Mouse (Mus musculus): ENCODE results near the gene Pla2g6.

The Pla2g6 gene

GRCm38 (mm10) chr15:79328058-79328938 is at the start of gene Pla2g6:
TSS of gene Pla2g6 (minus strand) at chr15:79328390.
- DNase-seq (ENCODE audit: low read depth) = peak; percentile 98

GRCm38 (mm10) chr15:79377681-79378080 is 49.5 kb upstream of the Pla2g6 start:
- peak; percentile 68 for DNase-seq (ENCODE audit: low read depth)

GRCm38 (mm10) chr15:79374760-79375159 is 46.6 kb upstream of the Pla2g6 start:
- no peak for DNase-seq (ENCODE audit: low read depth)

- no peak for DNase-seq (ENCODE audit: low read depth)
Measured at GRCm38 (mm10) chr15:79370281-79370843, 42.2 kb upstream of the Pla2g6 start.

- no peak for DNase-seq (ENCODE audit: low read depth)
Measured at GRCm38 (mm10) chr15:79369452-79370280, 41.5 kb upstream of the Pla2g6 start.

GRCm38 (mm10) chr15:79368861-79369440 is 40.8 kb upstream of the Pla2g6 start:
- DNase-seq (ENCODE audit: low read depth) = no peak

- no peak for DNase-seq (ENCODE audit: low read depth)
Measured at GRCm38 (mm10) chr15:79368313-79368811, 40.2 kb upstream of the Pla2g6 start.

GRCm38 (mm10) chr15:79366402-79366801 is 38.2 kb upstream of the Pla2g6 start:
- DNase-seq (ENCODE audit: low read depth) = no peak

GRCm38 (mm10) chr15:79365068-79365467 is 36.9 kb upstream of the Pla2g6 start:
- no peak for DNase-seq (ENCODE audit: low read depth)

GRCm38 (mm10) chr15:79364120-79364519 is 35.9 kb upstream of the Pla2g6 start:
- no peak for DNase-seq (ENCODE audit: low read depth)

GRCm38 (mm10) chr15:79361023-79361422 is 32.8 kb upstream of the Pla2g6 start:
- no peak for DNase-seq (ENCODE audit: low read depth)

GRCm38 (mm10) chr15:79360371-79360770 is 32.2 kb upstream of the Pla2g6 start:
- DNase-seq (ENCODE audit: low read depth) = no peak

GRCm38 (mm10) chr15:79359954-79360353 is 31.8 kb upstream of the Pla2g6 start:
- DNase-seq (ENCODE audit: low read depth) = no peak

GRCm38 (mm10) chr15:79357974-79358690 is 29.9 kb upstream of the Pla2g6 start:
- no peak for DNase-seq (ENCODE audit: low read depth)

GRCm38 (mm10) chr15:79357036-79357911 is 29.1 kb upstream of the Pla2g6 start:
- no peak for DNase-seq (ENCODE audit: low read depth)

- no peak for DNase-seq (ENCODE audit: low read depth)
Measured at GRCm38 (mm10) chr15:79356481-79356880, 28.3 kb upstream of the Pla2g6 start.

- DNase-seq (ENCODE audit: low read depth) = no peak
Measured at GRCm38 (mm10) chr15:79354619-79355018, 26.4 kb upstream of the Pla2g6 start.

- no peak for DNase-seq (ENCODE audit: low read depth)
Measured at GRCm38 (mm10) chr15:79353690-79354305, 25.6 kb upstream of the Pla2g6 start.

- DNase-seq (ENCODE audit: low read depth) = no peak
Measured at GRCm38 (mm10) chr15:79352479-79352878, 24.3 kb upstream of the Pla2g6 start.

- peak; percentile 76 for DNase-seq (ENCODE audit: low read depth)
Measured at GRCm38 (mm10) chr15:79351331-79351767, 23.2 kb upstream of the Pla2g6 start.

All from fibroblast of lung, adult 2 months (primary cell).